Mouse (Mus musculus) liver, postnatal 0 days (tissue): ENCODE results near the gene Mink1.

ENCODE experiments used
- CTCF ChIP-seq: sonication (generic); IDR thresholded peaks from 2 replicates; pipeline ENCODE4 v1.5.1; 2016; ENCODE audit warnings: antibody characterized with exemption, low read depth
- EP300 ChIP-seq: IDR thresholded peaks from 2 replicates; pipeline ENCODE4 v1.6.1; 2016; ENCODE audit warnings: antibody characterized with exemption, low read depth, mild to moderate bottlenecking

DNA sequence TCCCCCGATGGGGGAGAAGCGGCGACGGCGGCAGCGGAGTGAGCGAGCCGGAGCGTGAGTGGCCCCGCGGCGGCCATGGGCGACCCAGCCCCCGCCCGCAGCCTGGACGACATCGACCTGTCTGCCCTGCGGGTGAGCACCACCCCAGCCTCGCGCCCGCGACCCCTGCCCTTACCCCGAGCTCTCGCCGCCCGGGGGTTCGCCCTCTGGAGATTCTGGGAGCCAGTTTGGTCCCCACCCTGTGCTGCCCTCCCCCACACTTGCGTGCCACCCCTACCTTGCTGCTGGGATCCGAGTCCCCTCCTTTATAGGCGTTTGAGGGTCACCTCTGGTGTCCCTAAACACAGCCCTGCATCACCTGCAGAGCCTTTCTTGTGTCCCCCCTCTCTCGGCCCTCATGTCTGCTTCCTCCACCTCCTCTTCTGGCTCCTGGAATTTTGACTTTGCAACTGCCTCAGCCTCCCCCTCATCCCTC is 351 bp downstream of the Mink1 start:
- TF ChIP-seq EP300 (no peak), CTCF (no peak)
